Mouse (Mus musculus): Measurements from ENCODE around the gene Ccdc81. TPM values are rescaled to one million over a fixed set of nuclear protein-coding genes. Genes with fewer than 3 reads are reported as not detected.

The Ccdc81 gene
- polyA plus RNA-seq (2015; fragmentation: Nextera tagmentation; extraction: Ambion mirVana) = 0.04 and 0.08 TPM in 2 replicates

DNA sequence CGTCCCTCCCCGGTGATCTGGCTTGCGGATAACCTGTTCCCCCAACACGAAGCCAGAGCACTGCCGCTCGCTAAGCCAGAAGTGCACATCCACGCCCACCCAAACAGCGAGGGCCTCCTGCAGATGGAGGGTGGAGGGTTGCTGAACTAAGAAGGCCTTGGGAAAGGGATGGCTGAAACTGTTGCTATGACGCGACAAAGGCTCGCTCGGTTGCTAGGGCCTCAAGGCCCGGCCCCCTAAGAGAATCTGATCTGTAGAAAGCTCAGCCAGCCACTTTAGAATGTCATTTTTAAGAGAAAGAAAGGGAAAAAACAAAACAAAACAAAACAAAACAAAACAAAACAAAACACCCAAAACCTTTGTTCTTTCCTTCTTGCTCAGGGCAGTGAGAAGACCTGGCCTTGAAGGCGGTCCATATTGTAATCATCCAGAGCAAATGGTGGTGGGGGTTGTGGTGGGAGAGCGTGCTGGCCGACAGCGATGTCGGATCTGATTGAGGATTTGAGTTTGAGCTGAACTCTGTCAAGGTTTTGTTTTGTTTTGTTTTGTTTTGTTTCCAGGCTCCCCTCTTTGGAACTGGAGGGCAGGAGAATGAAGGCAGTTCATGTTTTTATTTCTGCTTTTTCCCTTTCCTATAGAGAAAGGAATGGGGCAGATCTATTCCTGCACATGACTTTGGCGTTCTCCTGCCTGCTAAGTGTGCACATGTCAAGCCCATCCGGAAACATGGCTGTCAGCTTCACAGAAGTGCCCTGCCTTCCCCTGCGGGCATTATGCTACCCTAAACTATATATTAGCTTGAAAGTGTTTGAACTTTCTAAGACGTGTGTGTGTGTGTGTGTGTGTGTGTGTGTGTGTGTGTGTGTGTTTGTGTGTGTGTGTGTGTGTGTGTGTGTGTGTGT, at the start of gene Ccdc81:
Gene Ccdc81 (minus strand): TSS at position 188 of the 902 bp plus-strand sequence.
- no peak within 1 kb of the TSS for H3K27ac ChIP-seq (ENCODE audit: low read depth, low read length)
- no peaks in the 10 kb centered on the region for H3K36me3 ChIP-seq (ENCODE audit: control insufficient read depth, insufficient read depth)
- no peak within 1 kb of the TSS for H3K9ac ChIP-seq (ENCODE audit: low read depth, low read length)
- no peaks in the 10 kb centered on the region for H3K9me3 ChIP-seq (ENCODE audit: control insufficient read depth)
- no peaks in the 10 kb centered on the region for H3K27me3 ChIP-seq (replicated peaks; ENCODE audit: control insufficient read depth, insufficient read depth, low read length)
- TF ChIP-seq CTCF (IDR thresholded peaks at IDR 0.05; ENCODE audit: low read depth) = no peak
- H3K4me3 ChIP-seq (ENCODE audit: low read depth, low read length) = no peak within 1 kb of the TSS
- H3K4me2 ChIP-seq (replicated peaks; ENCODE audit: low read depth) = 0 out of 2 replicates have a peak within 1 kb of the TSS, but pooled peaks have one; percentile 9
- no peak for ATAC-seq
- WGBS = 44% methylated on average over 22 of the region's 22 CpGs
- H3K4me1 ChIP-seq (replicated peaks; ENCODE audit: control insufficient read depth, insufficient read depth, low read length) = no peaks in the 10 kb centered on the region

DNA sequence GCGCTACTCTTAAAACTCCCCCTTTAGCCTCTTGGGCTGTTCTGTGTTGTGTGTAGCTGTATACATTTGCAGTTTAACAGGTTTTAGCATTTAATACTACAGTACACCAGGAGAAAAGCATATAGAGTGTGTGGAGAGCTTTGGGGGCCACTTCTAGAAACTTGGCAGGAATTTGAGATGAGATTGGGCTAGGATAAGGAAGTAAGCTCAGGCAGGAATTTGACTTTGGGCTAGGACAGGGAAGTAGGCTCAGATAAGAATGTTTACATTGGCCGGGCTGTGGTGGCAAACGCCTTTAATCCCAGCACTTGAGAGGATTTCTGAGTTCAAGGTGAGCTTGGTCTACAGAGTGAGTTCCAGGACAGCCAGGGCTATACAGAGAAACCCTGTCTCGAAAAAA, 46.0 kb upstream of the Ccdc81 start:
- H3K4me3 ChIP-seq (ENCODE audit: low read depth, low read length) = no peak overlapping the region
- H3K9me3 ChIP-seq (ENCODE audit: control insufficient read depth) = no peaks in the 10 kb centered on the region
- no peak overlapping the region for H3K27ac ChIP-seq (ENCODE audit: low read depth, low read length)
- H3K36me3 ChIP-seq (ENCODE audit: control insufficient read depth, insufficient read depth) = no peaks in the 10 kb centered on the region
- no peak overlapping the region for H3K9ac ChIP-seq (ENCODE audit: low read depth, low read length)
- H3K27me3 ChIP-seq (replicated peaks; ENCODE audit: control insufficient read depth, insufficient read depth, low read length) = no peaks in the 10 kb centered on the region
- no peak for ATAC-seq
- H3K4me1 ChIP-seq (replicated peaks; ENCODE audit: control insufficient read depth, insufficient read depth, low read length) = no peaks in the 10 kb centered on the region
- no peak for TF ChIP-seq CTCF (IDR thresholded peaks at IDR 0.05; ENCODE audit: low read depth)
- no peak overlapping the region for H3K4me2 ChIP-seq (replicated peaks; ENCODE audit: low read depth)
- 50% methylated on average over 4 of the region's 4 CpGs for WGBS

DNA sequence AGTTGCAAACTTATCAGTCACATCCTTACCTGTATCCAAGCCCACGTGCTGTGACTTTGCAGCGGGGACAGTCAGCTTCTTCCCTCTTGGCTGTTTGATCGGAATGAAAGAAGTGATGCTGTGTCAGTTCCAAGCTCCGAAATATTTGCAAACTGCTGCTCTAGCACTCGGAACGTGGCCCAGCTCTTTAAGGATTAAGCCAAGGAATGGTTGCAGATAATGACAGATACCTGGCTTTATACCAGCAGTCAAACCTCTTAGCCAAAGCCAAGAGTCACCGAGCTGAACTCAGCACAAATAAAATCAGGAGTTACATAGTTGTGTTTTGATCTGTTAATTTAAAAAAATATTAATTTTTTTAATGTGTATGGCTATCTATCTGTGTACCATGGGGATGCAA, 44.6 kb upstream of the Ccdc81 start:
- no peak for TF ChIP-seq CTCF (IDR thresholded peaks at IDR 0.05; ENCODE audit: low read depth)
- Histone ChIP-seq H3K4me1 (replicated peaks; ENCODE audit: control insufficient read depth, insufficient read depth, low read length) (no peaks in the 10 kb centered on the region), H3K4me3 (ENCODE audit: low read depth, low read length) (no peak overlapping the region), H3K27me3 (replicated peaks; ENCODE audit: control insufficient read depth, insufficient read depth, low read length) (no peaks in the 10 kb centered on the region), H3K27ac (ENCODE audit: low read depth, low read length) (no peak overlapping the region), H3K36me3 (ENCODE audit: control insufficient read depth, insufficient read depth) (no peaks in the 10 kb centered on the region), H3K4me2 (replicated peaks; ENCODE audit: low read depth) (no peak overlapping the region), H3K9ac (ENCODE audit: low read depth, low read length) (no peak overlapping the region), H3K9me3 (ENCODE audit: control insufficient read depth) (no peaks in the 10 kb centered on the region)
- ATAC-seq = no peak
- WGBS = 78% methylated on average over 7 of the region's 7 CpGs

DNA sequence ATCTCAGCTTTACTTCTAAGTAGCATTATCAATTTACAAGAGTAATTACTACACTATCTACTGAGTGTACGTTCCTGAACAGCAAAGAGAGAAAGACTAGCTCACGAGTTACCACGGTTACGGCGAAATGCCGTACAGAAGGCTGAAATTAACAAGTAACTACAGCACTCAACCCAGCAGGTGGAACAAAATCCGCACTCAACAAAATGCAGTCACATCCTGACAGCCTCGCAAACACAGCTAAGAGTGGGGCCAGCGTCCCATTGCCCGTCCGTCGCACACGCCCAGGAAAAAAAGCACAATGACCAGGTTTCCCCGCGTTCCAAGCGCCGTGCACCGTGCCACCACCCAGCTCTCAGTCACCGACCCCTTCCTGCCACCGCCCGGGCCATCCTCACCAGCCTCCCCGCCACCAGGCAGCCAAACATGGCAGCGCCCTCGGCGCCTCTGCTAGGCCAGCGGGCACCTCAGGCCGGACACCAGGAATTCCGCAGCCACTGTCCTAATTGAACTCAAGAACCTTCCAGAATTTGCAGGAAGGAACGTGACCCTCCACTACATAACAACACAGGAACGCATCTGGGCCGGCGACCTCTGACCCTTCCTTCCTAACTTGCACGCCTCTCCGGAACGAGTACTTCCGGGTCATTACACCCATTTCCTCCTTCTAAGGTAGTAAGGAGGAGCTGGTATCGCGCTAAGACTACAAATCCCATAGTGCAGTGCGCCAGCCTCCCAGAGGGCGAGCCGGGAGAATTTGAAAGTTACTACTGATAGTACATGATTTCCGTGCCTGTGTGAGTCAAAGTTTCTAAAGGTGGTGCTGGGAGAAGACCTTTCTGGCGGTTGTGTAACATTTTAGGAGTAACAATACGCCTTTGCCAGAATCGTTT, 37.4 kb upstream of the Ccdc81 start, which contains the start of gene Hikeshi:
Gene Hikeshi (minus strand): TSS at position 634 of the 893 bp plus-strand sequence.
- H3K4me3 ChIP-seq (ENCODE audit: low read depth, low read length) = peak within 1 kb of the TSS; percentile 80
- H3K27me3 ChIP-seq (replicated peaks; ENCODE audit: control insufficient read depth, insufficient read depth, low read length) = no peaks in the 10 kb centered on the region
- whole genome bisulfite sequencing = under 1% methylated on average over 45 of the region's 45 CpGs
- peak within 1 kb of the TSS; percentile 64 for H3K4me2 ChIP-seq (replicated peaks; ENCODE audit: low read depth)
- H3K9ac ChIP-seq (ENCODE audit: low read depth, low read length) = peak within 1 kb of the TSS; percentile 82
- ATAC-seq = peak; percentile 100
- no peak for TF ChIP-seq CTCF (IDR thresholded peaks at IDR 0.05; ENCODE audit: low read depth)
- no peaks in the 10 kb centered on the region for H3K4me1 ChIP-seq (replicated peaks; ENCODE audit: control insufficient read depth, insufficient read depth, low read length)
- peak within 1 kb of the TSS; percentile 80 for H3K27ac ChIP-seq (ENCODE audit: low read depth, low read length)
- no peaks in the 10 kb centered on the region for H3K9me3 ChIP-seq (ENCODE audit: control insufficient read depth)
- no peaks in the 10 kb centered on the region for H3K36me3 ChIP-seq (ENCODE audit: control insufficient read depth, insufficient read depth)

DNA sequence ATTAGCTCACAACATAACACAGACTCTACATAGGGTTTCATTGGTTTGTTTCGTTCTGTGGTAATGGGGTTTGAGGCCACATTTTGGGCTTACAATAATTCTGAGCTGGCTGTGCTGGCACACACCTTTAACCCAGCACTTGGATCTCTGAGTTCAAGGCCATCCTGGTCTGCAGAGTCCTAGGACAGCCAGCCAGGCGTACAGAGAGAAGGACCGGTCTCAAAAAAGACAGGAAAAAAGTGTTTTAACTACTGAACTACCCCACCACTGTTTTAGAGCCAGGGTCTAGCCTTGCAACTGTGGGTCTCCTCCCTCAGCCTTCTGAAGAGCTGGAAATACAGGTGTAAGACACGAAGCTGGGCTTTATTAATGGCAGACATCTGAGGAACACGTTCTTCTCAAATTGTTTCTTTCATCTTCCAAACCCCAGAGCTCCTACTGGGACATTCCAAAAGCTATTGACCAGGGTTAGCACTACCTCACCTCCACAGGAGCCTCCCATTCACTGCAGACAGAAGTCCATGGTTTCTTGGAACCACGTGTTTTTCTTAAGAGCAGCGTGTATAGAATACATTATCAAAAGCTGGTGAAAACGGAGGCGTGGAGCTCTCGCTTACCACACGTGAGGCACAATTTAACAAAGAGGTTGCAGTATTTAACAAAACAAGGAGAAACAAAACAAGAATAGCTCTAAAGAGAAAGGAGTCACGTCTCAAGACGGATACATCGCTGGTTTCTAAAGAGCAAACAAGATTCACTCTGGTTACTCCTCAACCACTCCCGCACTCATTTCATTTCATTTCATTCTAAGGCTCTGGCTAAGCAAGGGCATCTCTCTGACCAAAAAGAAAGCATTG, 36.3 kb upstream of the Ccdc81 start:
- 0 out of 2 replicates have a peak overlapping the region, but pooled peaks have one; percentile 82 for H3K9ac ChIP-seq (ENCODE audit: low read depth, low read length)
- no peaks in the 10 kb centered on the region for H3K9me3 ChIP-seq (ENCODE audit: control insufficient read depth)
- H3K4me3 ChIP-seq (ENCODE audit: low read depth, low read length) = peak overlapping the region; percentile 80
- WGBS = 43% methylated on average over 15 of the region's 15 CpGs
- peak overlapping the region; percentile 64 for H3K4me2 ChIP-seq (replicated peaks; ENCODE audit: low read depth)
- H3K36me3 ChIP-seq (ENCODE audit: control insufficient read depth, insufficient read depth) = 0 out of 2 replicates have a peak, but pooled peaks cover 1% of the 10 kb centered on the region
- no peaks in the 10 kb centered on the region for H3K27me3 ChIP-seq (replicated peaks; ENCODE audit: control insufficient read depth, insufficient read depth, low read length)
- no peak overlapping the region for H3K27ac ChIP-seq (ENCODE audit: low read depth, low read length)
- no peak for TF ChIP-seq CTCF (IDR thresholded peaks at IDR 0.05; ENCODE audit: low read depth)
- ATAC-seq = no peak
- H3K4me1 ChIP-seq (replicated peaks; ENCODE audit: control insufficient read depth, insufficient read depth, low read length) = no peaks in the 10 kb centered on the region
